In genomic region chr10:80578911-80579310, GRCm38 (mm10) we compare ENCODE assay signal across 8 mouse cellular contexts. TPM values are rescaled to one million over a fixed set of nuclear protein-coding genes. Genes with fewer than 3 reads are reported as not detected.
A peak's percentile ranks its signal among the peaks of the same experiment; 100 is the strongest.
DNase-seq lines count a peak whose midpoint lies in the region; ATAC-seq and TF ChIP-seq lines count a peak whose summit lies in the region.

No protein-coding gene starts in this region.

- no peak for TF ChIP-seq POLR2A in myocyte (IDR thresholded peaks at IDR 0.05; ENCODE audit: insufficient read length, low read depth)

- peak overlapping the region; percentile 90; the same call in 1 of the 2 replicates for H3K27ac ChIP-seq in left cerebral cortex, adult 2 months
- H3K27ac ChIP-seq in embryonic facial prominence, embryonic 15.5 days (replicated peaks), result peak overlapping the region; percentile 96
- H3K27ac ChIP-seq in hindbrain, embryonic 12.5 days, result 0 out of 2 replicates have a peak overlapping the region, but pooled peaks have one; percentile 81

- peak; percentile 52 for TF ChIP-seq CTCF in left cerebral cortex, adult 2 months (IDR thresholded peaks at IDR 0.05)

- ATAC-seq in embryonic facial prominence, embryonic 15.5 days (ENCODE audit: insufficient number of reproducible peaks, low FRiP score, low TSS enrichment, low read depth), result no peak
- ATAC-seq in hindbrain, embryonic 12.5 days (ENCODE audit: low FRiP score), result no peak

- peaks cover 15% of the 10 kb centered on the region for H3K36me3 ChIP-seq in embryonic facial prominence, embryonic 15.5 days
- peaks cover 13% of the 10 kb centered on the region for H3K36me3 ChIP-seq in hindbrain, embryonic 12.5 days
- no peaks in the 10 kb centered on the region for H3K36me3 ChIP-seq in myocyte (ENCODE audit: control insufficient read depth, insufficient read depth)

- WGBS in embryonic facial prominence, embryonic 15.5 days, result 4% methylated on average over 8 of the region's 8 CpGs
- 9% methylated on average over 8 of the region's 8 CpGs for WGBS in hindbrain, embryonic 12.5 days

- no peak for DNase-seq in left cerebral cortex, adult 2 months (ENCODE audit: extremely low spot score in 1 of 2, low spot score in 2 of 2)
- DNase-seq in left cerebral cortex, adult 9 months (ENCODE audit: low spot score in 2 of 2), result no peak
- peak; percentile 71 for DNase-seq in adrenal gland, adult 2 months
- peak; percentile 87 for DNase-seq in liver
- DNase-seq in testis, postnatal 10 days (ENCODE audit: low spot score), result peak; percentile 76

- peaks cover 28% of the 10 kb centered on the region for H3K79me2 ChIP-seq in myocyte (ENCODE audit: control insufficient read depth, insufficient read depth)

- no peaks in the 10 kb centered on the region for H3K9me3 ChIP-seq in embryonic facial prominence, embryonic 15.5 days (replicated peaks)
- no peaks in the 10 kb centered on the region for H3K9me3 ChIP-seq in hindbrain, embryonic 12.5 days (replicated peaks)

- peaks cover 43% of the 10 kb centered on the region for H3K4me1 ChIP-seq in embryonic facial prominence, embryonic 15.5 days
- peaks cover 39% of the 10 kb centered on the region for H3K4me1 ChIP-seq in hindbrain, embryonic 12.5 days

- peak overlapping the region; percentile 94 for H3K4me2 ChIP-seq in embryonic facial prominence, embryonic 15.5 days (replicated peaks)
- H3K4me2 ChIP-seq in hindbrain, embryonic 12.5 days (replicated peaks), result peak overlapping the region; percentile 96
- peak overlapping the region; percentile 99 for H3K4me2 ChIP-seq in myocyte (ENCODE audit: low read depth)

- H3ac ChIP-seq in myocyte (ENCODE audit: control insufficient read depth, insufficient read length), result no peak overlapping the region

- no peak overlapping the region for H3K4me3 ChIP-seq in left cerebral cortex, adult 2 months
- H3K4me3 ChIP-seq in embryonic facial prominence, embryonic 15.5 days (replicated peaks), result peak overlapping the region; percentile 85
- H3K4me3 ChIP-seq in hindbrain, embryonic 12.5 days, result no peak overlapping the region
- peak overlapping the region; percentile 66 for H3K4me3 ChIP-seq in myocyte

- no peaks in the 10 kb centered on the region for H3K27me3 ChIP-seq in embryonic facial prominence, embryonic 15.5 days
- H3K27me3 ChIP-seq in hindbrain, embryonic 12.5 days, result no peaks in the 10 kb centered on the region
- H3K27me3 ChIP-seq in myocyte (ENCODE audit: control insufficient read depth, insufficient read depth, insufficient read length), result no peaks in the 10 kb centered on the region

- intact Hi-C loops in left cerebral cortex, adult 2 months (cut with DNase I), result loop anchor here (5.0 kb wide), 1 partner anchor 98 kb away; the partner anchor contains the start of gene Mknk2

- H3K9ac ChIP-seq in embryonic facial prominence, embryonic 15.5 days, result no peak overlapping the region
- no peak overlapping the region for H3K9ac ChIP-seq in hindbrain, embryonic 12.5 days

TF ChIP-seq in myocyte, 11 proteins besides CTCF, POLR2A, EP300 and RAD21:
- TF ChIP-seq MYOD1 (IDR thresholded peaks at IDR 0.05; ENCODE audit: control insufficient read depth in 1 of 3, insufficient read length in 2 of 3, low read depth in 2 of 3) (no peak), REST (IDR thresholded peaks at IDR 0.05; ENCODE audit: insufficient read depth, insufficient read length) (no peak), CEBPB (IDR thresholded peaks at IDR 0.05; ENCODE audit: insufficient read depth, poor library complexity, severe bottlenecking) (no peak), POLR2AphosphoS2 (IDR thresholded peaks at IDR 0.05; ENCODE audit: insufficient read length, low read depth) (peak; percentile 14), TCF3 (IDR thresholded peaks at IDR 0.05; ENCODE audit: insufficient read length, low read depth) (no peak), USF1 (IDR thresholded peaks at IDR 0.05; ENCODE audit: low read depth) (no peak), SRF (IDR thresholded peaks at IDR 0.05; ENCODE audit: control insufficient read depth, insufficient read length, low read depth) (no peak)
TF ChIP-seq in myocyte: peak in this region for 1.

RNA-seq across cellular contexts. Expression of gene Klf16, which starts 1.8 kb away (rescaled TPM):
- 10 to 100 TPM; 48.2 to 59.7 TPM for total RNA-seq in left cerebral cortex, adult 2 months (2021)
- 10 to 100 TPM in 1 of 2 experiments, 1 to 10 TPM in 1; 9.6 to 10.6 TPM for total RNA-seq in adrenal gland, adult 2 months (2021)
- 39.5 and 48.0 TPM in 2 replicates for polyA plus RNA-seq in adrenal gland, adult 2 months (2012; rRNA removed)
- polyA plus RNA-seq in embryonic facial prominence, embryonic 15.5 days (2015; fragmentation: Nextera tagmentation; extraction: Ambion mirVana), result 9.4 and 11.3 TPM in 2 replicates
- polyA plus RNA-seq in hindbrain, embryonic 12.5 days (2016; fragmentation: Nextera tagmentation; extraction: Ambion mirVana), result 7.1 and 8.1 TPM in 2 replicates
- polyA plus RNA-seq in myocyte (2012; fragmentation: generic; extraction: Trizol), result 16.0 TPM

RNA-seq across cellular contexts. Expression of gene Abhd17a, which starts 11.2 kb away (rescaled TPM):
- total RNA-seq in left cerebral cortex, adult 2 months (2021), result 100 to 1,000 TPM; 185 to 191 TPM
- 100 to 1,000 TPM in 1 of 2 experiments, 10 to 100 TPM in 1; 86.5 to 104 TPM for total RNA-seq in adrenal gland, adult 2 months (2021)
- polyA plus RNA-seq in adrenal gland, adult 2 months (2012; rRNA removed), result 613 and 625 TPM in 2 replicates
- 112 and 115 TPM in 2 replicates for polyA plus RNA-seq in embryonic facial prominence, embryonic 15.5 days (2015; fragmentation: Nextera tagmentation; extraction: Ambion mirVana)
- polyA plus RNA-seq in hindbrain, embryonic 12.5 days (2016; fragmentation: Nextera tagmentation; extraction: Ambion mirVana), result 112 and 118 TPM in 2 replicates
- polyA plus RNA-seq in myocyte (2012; fragmentation: generic; extraction: Trizol), result 111 TPM

RNA-seq across cellular contexts. Expression of gene Rexo1, which starts 17.6 kb away (rescaled TPM):
- total RNA-seq in left cerebral cortex, adult 2 months (2021), result 10 to 100 TPM; 46.5 to 51.3 TPM
- 10 to 100 TPM; 37.1 to 41.8 TPM for total RNA-seq in adrenal gland, adult 2 months (2021)
- polyA plus RNA-seq in adrenal gland, adult 2 months (2012; rRNA removed), result 88.8 and 105 TPM in 2 replicates
- 25.8 and 27.1 TPM in 2 replicates for polyA plus RNA-seq in embryonic facial prominence, embryonic 15.5 days (2015; fragmentation: Nextera tagmentation; extraction: Ambion mirVana)
- polyA plus RNA-seq in hindbrain, embryonic 12.5 days (2016; fragmentation: Nextera tagmentation; extraction: Ambion mirVana), result 33.1 and 33.8 TPM in 2 replicates
- polyA plus RNA-seq in myocyte (2012; fragmentation: generic; extraction: Trizol), result 18.8 TPM

RNA-seq across cellular contexts. Expression of gene Scamp4, which starts 23.8 kb away (rescaled TPM):
- total RNA-seq in left cerebral cortex, adult 2 months (2021), result 10 to 100 TPM; 41.5 to 44.8 TPM
- 10 to 100 TPM; 55.9 to 68.7 TPM for total RNA-seq in adrenal gland, adult 2 months (2021)
- 161 and 190 TPM in 2 replicates for polyA plus RNA-seq in adrenal gland, adult 2 months (2012; rRNA removed)
- 99.1 and 108 TPM in 2 replicates for polyA plus RNA-seq in embryonic facial prominence, embryonic 15.5 days (2015; fragmentation: Nextera tagmentation; extraction: Ambion mirVana)
- polyA plus RNA-seq in hindbrain, embryonic 12.5 days (2016; fragmentation: Nextera tagmentation; extraction: Ambion mirVana), result 60.3 and 69.4 TPM in 2 replicates
- polyA plus RNA-seq in myocyte (2012; fragmentation: generic; extraction: Trizol), result 141 TPM

RNA-seq across cellular contexts. Expression of gene Adat3, which starts 23.8 kb away (rescaled TPM):
- 1 to 10 TPM; 1.3 to 5.6 TPM for total RNA-seq in left cerebral cortex, adult 2 months (2021)
- 1 to 10 TPM; 2.0 to 4.0 TPM for total RNA-seq in adrenal gland, adult 2 months (2021)
- polyA plus RNA-seq in adrenal gland, adult 2 months (2012; rRNA removed), result 31.5 and 33.0 TPM in 2 replicates
- 7.0 and 7.5 TPM in 2 replicates for polyA plus RNA-seq in embryonic facial prominence, embryonic 15.5 days (2015; fragmentation: Nextera tagmentation; extraction: Ambion mirVana)
- polyA plus RNA-seq in hindbrain, embryonic 12.5 days (2016; fragmentation: Nextera tagmentation; extraction: Ambion mirVana), result 4.8 and 5.5 TPM in 2 replicates
- polyA plus RNA-seq in myocyte (2012; fragmentation: generic; extraction: Trizol), result 5.7 TPM

Comparison
In these comparisons a context has a peak if more than half of its experiments do, and no peak if none do; other contexts are left out.
1. DNase-seq: peak in adrenal gland, adult 2 months (single experiment), liver (single experiment) and testis, postnatal 10 days (single experiment); none in left cerebral cortex, adult 2 months (0 of 2) and left cerebral cortex, adult 9 months (0 of 2).
2. H3K4me3 ChIP-seq: peak in embryonic facial prominence, embryonic 15.5 days (single experiment) and myocyte (single experiment); none in left cerebral cortex, adult 2 months (single experiment) and hindbrain, embryonic 12.5 days (single experiment).
3. Peak in every context shown above with its lines, with median percentiles within 50 percentile points of each other: H3K27ac ChIP-seq and H3K4me2 ChIP-seq.